Mouse (Mus musculus): ENCODE data around the gene Ttc13. TPM values are rescaled to one million over a fixed set of nuclear protein-coding genes. Genes with fewer than 3 reads are reported as not detected.
A peak's percentile ranks its signal among the peaks of the same experiment; 100 is the strongest.

The Ttc13 gene
- polyA plus RNA-seq, 1 experiment from 2014 or later, result 47.0 TPM

- H3K4me2 ChIP-seq, result no peak overlapping the region
- 0 out of 2 replicates have a peak, but pooled peaks cover 4% of the 10 kb centered on the region for H3K4me1 ChIP-seq
- H3K9me3 ChIP-seq (replicated peaks), result no peaks in the 10 kb centered on the region
- no peak for ATAC-seq (replicated peaks; ENCODE audit: low FRiP score)
- H3K9ac ChIP-seq, result no peak overlapping the region
- 99% methylated on average over 4 of the region's 4 CpGs for WGBS
- H3K4me3 ChIP-seq (replicated peaks), result no peak overlapping the region
- no peaks in the 10 kb centered on the region for H3K27me3 ChIP-seq
- peaks cover 73% of the 10 kb centered on the region for H3K36me3 ChIP-seq
- H3K27ac ChIP-seq, result no peak overlapping the region
Observed at GRCm38 (mm10) chr8:124676661-124677060, 45.1 kb downstream of the Ttc13 start.

- Histone ChIP-seq H3K36me3 (peaks cover 49% of the 10 kb centered on the region), H3K4me1 (0 out of 2 replicates have a peak, but pooled peaks cover 3% of the 10 kb centered on the region), H3K27ac (no peak overlapping the region), H3K4me2 (no peak overlapping the region), H3K27me3 (no peaks in the 10 kb centered on the region), H3K4me3 (replicated peaks) (no peak overlapping the region), H3K9ac (no peak overlapping the region), H3K9me3 (replicated peaks) (no peaks in the 10 kb centered on the region)
- ATAC-seq (replicated peaks; ENCODE audit: low FRiP score), result no peak
- WGBS, result 89% methylated on average over 2 of the region's 2 CpGs
Observed at GRCm38 (mm10) chr8:124672345-124672744, 49.4 kb downstream of the Ttc13 start.

GRCm38 (mm10) chr8:124668798-124669197 lies 53.0 kb downstream of the Ttc13 start:
- Histone ChIP-seq H3K9ac (no peak overlapping the region), H3K4me2 (no peak overlapping the region), H3K27ac (no peak overlapping the region), H3K9me3 (replicated peaks) (no peaks in the 10 kb centered on the region), H3K36me3 (peaks cover 28% of the 10 kb centered on the region), H3K27me3 (no peaks in the 10 kb centered on the region), H3K4me3 (replicated peaks) (no peak overlapping the region), H3K4me1 (peaks cover under 1% of the 10 kb centered on the region; the same call in 1 of the 2 replicates)
- WGBS, result 67% methylated on average over 3 of the region's 3 CpGs
- ATAC-seq (replicated peaks; ENCODE audit: low FRiP score), result no peak

GRCm38 (mm10) chr8:124664414-124664813 lies 57.4 kb downstream of the Ttc13 start:
- peak overlapping the region; percentile 92; the same call in 1 of the 2 replicates for H3K27ac ChIP-seq
- ATAC-seq (replicated peaks; ENCODE audit: low FRiP score), result no peak

GRCm38 (mm10) chr8:124663874-124664230 lies 57.9 kb downstream of the Ttc13 start:
- Histone ChIP-seq H3K4me1 (peaks cover 42% of the 10 kb centered on the region), H3K36me3 (no peaks in the 10 kb centered on the region), H3K4me3 (replicated peaks) (peak overlapping the region; percentile 92), H3K9ac (peak overlapping the region; percentile 92), H3K27ac (peak overlapping the region; percentile 92), H3K9me3 (replicated peaks) (no peaks in the 10 kb centered on the region), H3K4me2 (peak overlapping the region; percentile 86), H3K27me3 (no peaks in the 10 kb centered on the region)
- WGBS, result 51% methylated on average over 4 of the region's 4 CpGs
- no peak for ATAC-seq (replicated peaks; ENCODE audit: low FRiP score)

More at GRCm38 (mm10) chr8:124664414-124664813, 57.4 kb downstream of the Ttc13 start:
- Histone ChIP-seq H3K9me3 (replicated peaks) (no peaks in the 10 kb centered on the region), H3K36me3 (no peaks in the 10 kb centered on the region), H3K9ac (no peak overlapping the region), H3K4me2 (no peak overlapping the region), H3K4me1 (peaks cover 37% of the 10 kb centered on the region), H3K4me3 (replicated peaks) (no peak overlapping the region), H3K27me3 (no peaks in the 10 kb centered on the region)
- WGBS, result 78% methylated on average over 3 of the region's 3 CpGs

- Histone ChIP-seq H3K4me3 (replicated peaks) (peak within 1 kb of the TSS; percentile 92), H3K4me2 (peak within 1 kb of the TSS; percentile 86), H3K27ac (peak within 1 kb of the TSS; percentile 92), H3K4me1 (peaks cover 47% of the 10 kb centered on the region), H3K36me3 (no peaks in the 10 kb centered on the region), H3K9me3 (replicated peaks) (no peaks in the 10 kb centered on the region), H3K9ac (peak within 1 kb of the TSS; percentile 92), H3K27me3 (no peaks in the 10 kb centered on the region)
- WGBS, result under 1% methylated on average over 69 of the region's 69 CpGs
- ATAC-seq (replicated peaks; ENCODE audit: low FRiP score), result peak; percentile 94
Observed at GRCm38 (mm10) chr8:124663112-124663873, 58.5 kb downstream of the Ttc13 start, which contains the start of gene 2310022B05Rik. Gene 2310022B05Rik (minus strand): TSS chr8:124663369.

GRCm38 (mm10) chr8:124662446-124663111 lies 59.2 kb downstream of the Ttc13 start:
- peak; percentile 62; the same call in 1 of the 2 replicates for ATAC-seq (replicated peaks; ENCODE audit: low FRiP score)
- under 1% methylated on average over 49 of the region's 49 CpGs for WGBS
- peak overlapping the region; percentile 92 for H3K4me3 ChIP-seq (replicated peaks)
- peak overlapping the region; percentile 92 for H3K27ac ChIP-seq
- H3K9ac ChIP-seq, result peak overlapping the region; percentile 92
- H3K4me1 ChIP-seq, result peaks cover 54% of the 10 kb centered on the region
- H3K9me3 ChIP-seq (replicated peaks), result no peaks in the 10 kb centered on the region
- H3K27me3 ChIP-seq, result no peaks in the 10 kb centered on the region
- peak overlapping the region; percentile 86 for H3K4me2 ChIP-seq
- H3K36me3 ChIP-seq, result no peaks in the 10 kb centered on the region

- Histone ChIP-seq H3K27me3 (no peaks in the 10 kb centered on the region), H3K4me3 (replicated peaks) (peak overlapping the region; percentile 92), H3K4me2 (peak overlapping the region; percentile 86), H3K36me3 (no peaks in the 10 kb centered on the region), H3K9me3 (replicated peaks) (no peaks in the 10 kb centered on the region), H3K27ac (no peak overlapping the region), H3K9ac (peak overlapping the region; percentile 92), H3K4me1 (peaks cover 57% of the 10 kb centered on the region)
- WGBS, result 24% methylated on average over 9 of the region's 9 CpGs
- ATAC-seq (replicated peaks; ENCODE audit: low FRiP score), result no peak
Observed at GRCm38 (mm10) chr8:124661781-124662180, 60.0 kb downstream of the Ttc13 start.

- Histone ChIP-seq H3K9me3 (replicated peaks) (no peaks in the 10 kb centered on the region), H3K27me3 (no peaks in the 10 kb centered on the region), H3K27ac (peak overlapping the region; percentile 38), H3K4me2 (0 out of 2 replicates have a peak overlapping the region, but pooled peaks have one; percentile 12), H3K9ac (no peak overlapping the region), H3K4me3 (replicated peaks) (no peak overlapping the region), H3K4me1 (peaks cover 81% of the 10 kb centered on the region), H3K36me3 (no peaks in the 10 kb centered on the region)
- peak; percentile 33; the same call in 1 of the 2 replicates for ATAC-seq (replicated peaks; ENCODE audit: low FRiP score)
- 36% methylated on average over 2 of the region's 2 CpGs for WGBS
Observed at GRCm38 (mm10) chr8:124658415-124658814, 63.4 kb downstream of the Ttc13 start.

GRCm38 (mm10) chr8:124657961-124658360 lies 63.8 kb downstream of the Ttc13 start:
- no peaks in the 10 kb centered on the region for H3K36me3 ChIP-seq
- H3K4me3 ChIP-seq (replicated peaks), result no peak overlapping the region
- H3K27me3 ChIP-seq, result no peaks in the 10 kb centered on the region
- no peak overlapping the region for H3K4me2 ChIP-seq
- H3K4me1 ChIP-seq, result peaks cover 84% of the 10 kb centered on the region
- WGBS, result 72% methylated on average over 7 of the region's 7 CpGs
- peak overlapping the region; percentile 38 for H3K27ac ChIP-seq
- no peak overlapping the region for H3K9ac ChIP-seq
- ATAC-seq (replicated peaks; ENCODE audit: low FRiP score), result no peak
- no peaks in the 10 kb centered on the region for H3K9me3 ChIP-seq (replicated peaks)

GRCm38 (mm10) chr8:124653568-124654475 lies 68.0 kb downstream of the Ttc13 start:
- Histone ChIP-seq H3K4me2 (peak overlapping the region; percentile 33), H3K9ac (no peak overlapping the region), H3K27ac (peak overlapping the region; percentile 84), H3K27me3 (no peaks in the 10 kb centered on the region), H3K36me3 (peaks cover 13% of the 10 kb centered on the region), H3K4me1 (peaks cover 70% of the 10 kb centered on the region), H3K9me3 (replicated peaks) (no peaks in the 10 kb centered on the region), H3K4me3 (replicated peaks) (no peak overlapping the region)
- 37% methylated on average over 28 of the region's 28 CpGs for WGBS
- no peak for ATAC-seq (replicated peaks; ENCODE audit: low FRiP score)

All from kidney, embryonic 15.5 days (tissue).